Mouse (Mus musculus): ENCODE results near the gene Igfbpl1.

The Igfbpl1 gene

DNA sequence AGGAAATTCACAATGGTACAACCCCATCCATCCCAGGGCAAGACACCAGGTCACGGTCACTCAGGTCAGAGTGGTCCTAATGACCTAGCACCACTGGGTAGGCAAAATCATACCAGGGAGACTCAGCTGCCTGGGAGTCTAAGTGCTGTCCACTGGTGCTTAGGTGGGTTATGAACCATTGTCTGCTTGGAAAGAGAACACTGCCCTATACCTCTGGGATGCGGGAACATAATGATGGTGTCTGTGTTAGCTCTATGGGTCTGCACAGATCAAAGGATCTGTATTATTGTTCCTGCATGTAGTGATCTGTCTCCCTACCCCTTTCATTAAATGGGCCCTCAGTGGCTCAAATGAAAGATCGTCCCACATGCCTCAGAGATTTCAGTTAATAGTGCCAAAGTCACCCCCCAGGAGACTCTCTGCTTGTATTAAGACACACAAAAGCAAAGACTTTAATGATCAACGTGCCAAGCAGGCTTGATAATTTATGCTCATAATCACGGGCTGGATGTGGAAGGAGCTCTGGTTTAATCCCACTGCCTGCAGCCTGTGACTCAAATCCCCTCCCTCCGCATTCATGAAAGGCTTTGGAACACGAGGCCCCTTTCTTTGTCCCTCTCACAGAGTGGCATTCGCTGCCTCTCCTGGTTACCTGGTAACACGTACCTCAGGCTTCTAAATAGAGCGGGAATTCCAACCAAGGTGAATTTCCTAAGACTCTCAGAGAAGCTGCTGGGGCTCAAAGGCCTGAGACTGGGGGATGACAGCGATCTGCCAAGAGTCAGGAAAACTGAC lies 3.7 kb downstream of the Igfbpl1 start:
- in situ Hi-C loops (cut with MboI) = no loop called here

GRCm38 (mm10) chr4:45821995-45822394 lies 4.7 kb downstream of the Igfbpl1 start:
- in situ Hi-C loops (cut with MboI) = no loop called here

- in situ Hi-C loops (cut with MboI) = no loop called here
Observed at GRCm38 (mm10) chr4:45820074-45820830, 6.5 kb downstream of the Igfbpl1 start.

GRCm38 (mm10) chr4:45819208-45819931 lies 7.4 kb downstream of the Igfbpl1 start:
- in situ Hi-C loops (cut with MboI) = no loop called here

DNA sequence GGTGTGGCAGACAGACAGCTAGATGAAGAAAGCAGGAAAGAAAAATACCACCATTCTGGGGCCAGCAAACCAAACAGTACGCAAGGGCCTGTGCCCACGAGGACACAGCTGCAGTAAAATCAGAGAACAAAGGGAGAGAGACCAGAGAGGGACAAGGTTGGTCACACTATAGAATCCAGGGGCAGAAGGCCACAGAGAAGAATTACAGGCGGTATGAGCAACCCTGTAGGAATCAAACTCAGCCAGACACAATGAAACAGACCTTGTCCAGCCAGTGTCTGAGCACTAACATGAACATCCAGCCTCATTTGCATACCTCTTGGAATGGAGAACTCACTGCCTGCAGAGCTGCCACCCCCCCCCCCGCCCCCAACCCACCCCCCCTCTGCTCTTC lies 7.9 kb downstream of the Igfbpl1 start:
- in situ Hi-C loops (cut with MboI) = no loop called here

DNA sequence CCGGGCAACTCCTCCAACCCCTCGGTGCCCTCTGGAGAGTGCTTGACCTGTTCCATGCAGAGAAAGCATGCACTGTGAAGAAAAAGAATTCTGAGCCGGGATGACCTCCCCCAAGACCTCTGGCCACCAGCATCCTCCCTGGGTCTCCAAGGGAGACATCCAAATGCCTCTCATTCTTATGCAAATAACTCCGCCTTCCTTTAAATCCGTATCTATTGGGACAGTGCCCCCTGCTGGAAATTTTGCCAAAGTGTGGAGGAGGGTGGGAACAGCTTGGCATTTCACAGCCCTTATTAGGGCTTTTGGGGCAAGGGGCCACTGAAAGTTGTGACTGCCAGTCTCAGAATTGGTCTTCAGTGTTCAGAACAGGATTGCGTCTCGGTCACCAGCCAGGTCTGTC lies 11.2 kb downstream of the Igfbpl1 start:
- in situ Hi-C loops (cut with MboI) = no loop called here

- in situ Hi-C loops (cut with MboI) = no loop called here
Observed at GRCm38 (mm10) chr4:45811250-45811649, 15.5 kb downstream of the Igfbpl1 start.

GRCm38 (mm10) chr4:45808034-45808433 lies 18.7 kb downstream of the Igfbpl1 start:
- in situ Hi-C loops (cut with MboI) = no loop called here

GRCm38 (mm10) chr4:45802900-45803299 lies 23.8 kb downstream of the Igfbpl1 start:
- in situ Hi-C loops (cut with MboI) = no loop called here

- in situ Hi-C loops (cut with MboI) = no loop called here
Observed at GRCm38 (mm10) chr4:45799956-45800537, 26.7 kb downstream of the Igfbpl1 start.

GRCm38 (mm10) chr4:45798964-45799363 lies 27.8 kb downstream of the Igfbpl1 start, which contains the start of gene Aldh1b1:
TSS of gene Aldh1b1 (plus strand) at chr4:45799022.
- in situ Hi-C loops (cut with MboI) = no loop called here

GRCm38 (mm10) chr4:45796760-45797159 lies 30.0 kb downstream of the Igfbpl1 start:
- in situ Hi-C loops (cut with MboI) = no loop called here

DNA sequence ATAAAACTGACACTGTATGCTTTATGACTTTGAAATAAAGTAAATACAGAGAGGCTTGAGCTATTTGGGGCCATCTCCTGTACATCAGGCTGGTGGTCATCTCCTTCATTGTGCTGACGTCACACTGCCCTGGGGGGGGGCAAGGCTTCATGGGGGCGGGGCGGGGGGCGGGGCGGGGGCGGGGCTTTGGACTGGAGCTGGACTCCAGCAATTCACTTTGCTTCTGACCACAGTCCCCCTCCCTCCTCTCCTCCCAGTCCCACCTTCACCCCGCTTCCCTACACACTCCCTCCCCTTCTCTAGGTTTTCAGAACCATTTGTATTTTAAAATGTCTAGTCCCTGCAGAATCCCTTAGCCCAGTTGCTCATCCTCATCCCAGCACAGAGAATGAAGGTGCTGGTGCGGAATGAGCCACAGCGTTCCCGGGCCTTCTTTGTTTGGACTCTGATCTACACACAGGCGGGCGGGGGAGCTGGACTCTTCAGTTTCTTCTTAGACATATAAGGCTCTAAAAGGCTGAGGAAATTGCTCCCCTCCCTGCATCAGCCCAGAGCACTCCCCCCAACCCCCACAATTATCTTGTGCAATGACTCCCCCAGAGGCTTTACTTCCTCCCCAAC lies 31.4 kb downstream of the Igfbpl1 start:
- in situ Hi-C loops (cut with MboI) = no loop called here

DNA sequence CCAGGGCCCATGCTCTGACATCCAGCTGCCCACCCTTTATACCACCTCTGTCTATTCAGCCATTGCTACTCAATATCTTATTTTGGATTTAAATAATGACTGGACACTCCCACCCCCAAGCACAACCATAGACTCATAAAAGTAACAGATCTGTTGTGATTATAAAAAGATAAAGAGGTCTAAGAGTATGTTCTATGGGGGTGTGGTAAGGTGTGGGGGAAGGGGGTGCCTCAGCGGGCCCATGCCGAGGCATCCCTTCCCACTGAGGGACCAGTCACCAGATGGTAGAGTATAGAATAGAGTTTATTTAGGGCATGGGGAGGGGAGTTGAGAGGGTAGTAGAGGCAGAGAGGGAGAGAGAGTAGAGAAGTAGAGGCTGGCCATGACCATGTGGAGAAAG lies 36.7 kb downstream of the Igfbpl1 start:
- in situ Hi-C loops (cut with MboI) = no loop called here

GRCm38 (mm10) chr4:45789263-45789958 lies 37.3 kb downstream of the Igfbpl1 start:
- in situ Hi-C loops (cut with MboI) = no loop called here

DNA sequence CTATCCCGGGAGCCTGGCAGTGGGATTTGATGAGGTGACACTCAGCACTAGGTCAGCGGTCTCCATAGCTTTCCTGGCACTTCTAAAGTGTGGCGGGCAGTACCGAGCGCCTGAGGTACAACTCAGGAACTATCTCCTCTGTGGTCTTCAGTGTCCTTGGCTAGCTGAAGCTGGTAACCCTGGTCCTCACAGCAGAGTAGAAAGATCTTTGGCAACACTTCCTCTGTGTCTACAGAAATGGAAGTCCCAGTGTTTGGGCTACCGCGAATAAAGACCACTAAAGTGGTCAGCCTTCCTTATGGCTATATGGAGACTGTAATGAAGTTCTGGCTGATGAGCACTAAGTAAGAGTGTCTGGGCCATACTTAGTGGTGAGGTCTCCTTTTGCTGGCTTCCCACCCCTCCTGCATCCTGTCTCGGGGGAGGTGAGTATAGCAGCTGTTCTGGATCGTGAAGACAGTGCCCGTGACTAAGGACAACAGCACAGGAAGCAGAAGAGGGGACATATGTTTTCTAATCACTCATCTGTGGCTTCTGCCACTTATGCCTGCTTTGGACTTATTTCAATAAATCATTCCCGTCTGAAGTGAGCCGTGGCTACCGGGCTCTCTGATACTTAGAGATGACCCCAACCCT lies 38.2 kb downstream of the Igfbpl1 start:
- in situ Hi-C loops (cut with MboI) = no loop called here

DNA sequence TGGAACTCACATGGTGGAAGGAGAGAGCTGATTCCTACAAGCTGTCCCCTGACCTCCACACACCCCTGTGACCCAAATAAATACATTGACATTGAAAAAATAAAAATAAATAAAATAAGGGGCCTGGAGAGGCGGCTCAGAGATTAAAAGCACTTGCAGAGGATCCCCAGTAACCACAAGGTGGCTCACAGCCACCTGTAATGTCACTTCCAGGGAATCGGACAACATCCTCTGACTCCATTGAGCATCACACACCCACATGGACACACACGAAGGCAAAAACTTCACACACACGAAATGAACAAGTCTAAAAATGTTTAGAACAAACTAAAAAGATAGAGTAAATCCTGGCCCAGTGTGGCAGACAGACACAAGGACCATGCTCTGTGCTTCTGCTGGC lies 40.0 kb downstream of the Igfbpl1 start:
- in situ Hi-C loops (cut with MboI) = no loop called here

DNA sequence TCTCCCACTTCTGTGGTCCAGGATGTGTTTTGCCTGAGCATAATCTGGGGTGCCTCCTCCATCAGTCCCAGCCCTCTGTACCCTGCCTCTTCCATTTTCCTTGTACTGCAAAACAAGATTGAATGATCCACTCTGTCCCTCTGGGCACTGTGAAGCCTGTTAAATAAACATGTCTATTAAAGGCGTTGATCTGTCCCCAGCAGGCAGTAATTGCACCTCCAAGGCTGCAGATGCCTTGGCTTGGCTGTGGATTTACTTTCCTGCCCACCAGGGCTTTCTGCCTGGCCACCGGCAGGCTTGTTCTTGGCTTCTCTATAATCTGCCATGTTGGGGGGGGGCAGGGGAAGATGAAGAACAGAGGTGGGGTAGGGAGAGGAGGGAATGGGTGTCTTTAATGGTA lies 40.8 kb downstream of the Igfbpl1 start:
- in situ Hi-C loops (cut with MboI) = no loop called here

- in situ Hi-C loops (cut with MboI) = no loop called here
Observed at GRCm38 (mm10) chr4:45783671-45784070, 43.1 kb downstream of the Igfbpl1 start.

DNA sequence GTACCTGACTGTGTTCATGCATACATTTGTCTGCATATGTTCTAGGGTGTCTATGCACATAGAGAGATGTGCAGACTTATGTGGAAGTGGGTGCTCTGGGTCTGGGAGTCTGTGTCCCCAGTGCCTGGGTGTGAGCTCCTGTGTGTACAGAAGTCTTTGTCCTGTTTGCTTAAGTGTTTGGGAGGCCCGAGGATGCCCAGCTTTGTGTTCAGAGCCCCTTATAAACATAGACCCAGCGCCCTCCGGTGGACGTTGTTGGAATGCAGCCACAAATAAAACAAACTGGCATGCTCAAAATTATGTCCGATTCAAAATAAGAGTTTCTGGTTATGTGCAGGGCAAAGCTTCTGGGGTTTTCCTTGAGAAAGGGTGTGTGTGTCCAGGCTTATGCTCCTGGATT lies 55.1 kb downstream of the Igfbpl1 start:
- in situ Hi-C loops (cut with MboI) = no loop called here

DNA sequence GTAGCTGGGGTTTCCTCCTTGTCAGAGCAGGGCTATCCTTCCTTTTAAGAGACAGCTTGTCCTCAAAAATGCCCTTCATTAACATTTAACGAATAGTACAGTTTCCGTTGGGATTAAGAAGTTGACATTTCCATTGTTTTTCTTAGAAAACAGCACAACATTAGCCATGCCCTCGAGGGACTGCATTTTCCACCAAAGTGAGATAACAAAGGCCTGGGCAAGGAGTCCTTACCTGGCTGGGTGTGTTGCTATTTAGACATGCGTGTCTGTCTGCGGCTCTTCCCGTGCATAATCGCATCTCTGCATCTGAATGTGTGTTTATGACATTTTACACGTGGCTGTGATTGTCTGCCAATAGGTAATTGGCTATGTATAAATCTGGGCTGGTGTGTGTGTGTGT lies 55.5 kb downstream of the Igfbpl1 start:
- in situ Hi-C loops (cut with MboI) = no loop called here

Data from mature B cell (primary cell).